Mouse (Mus musculus) liver, embryonic 14 days (tissue): Measurements from ENCODE around the gene Rnasek. TPM values are rescaled to one million over a fixed set of nuclear protein-coding genes. Genes with fewer than 3 reads are reported as not detected.

Experiments used
- polyA plus RNA-seq: library from polyadenylated mRNA; depleted of rRNA; stranded (reverse); fragments of >200 nt; gene quantifications from 2 replicates; pipeline ENCODE4 v1.2.3, GENCODE M21; 2012; rRNA removed

The Rnasek gene
- polyA plus RNA-seq: 26.1 and 36.4 TPM in 2 replicates

DNA sequence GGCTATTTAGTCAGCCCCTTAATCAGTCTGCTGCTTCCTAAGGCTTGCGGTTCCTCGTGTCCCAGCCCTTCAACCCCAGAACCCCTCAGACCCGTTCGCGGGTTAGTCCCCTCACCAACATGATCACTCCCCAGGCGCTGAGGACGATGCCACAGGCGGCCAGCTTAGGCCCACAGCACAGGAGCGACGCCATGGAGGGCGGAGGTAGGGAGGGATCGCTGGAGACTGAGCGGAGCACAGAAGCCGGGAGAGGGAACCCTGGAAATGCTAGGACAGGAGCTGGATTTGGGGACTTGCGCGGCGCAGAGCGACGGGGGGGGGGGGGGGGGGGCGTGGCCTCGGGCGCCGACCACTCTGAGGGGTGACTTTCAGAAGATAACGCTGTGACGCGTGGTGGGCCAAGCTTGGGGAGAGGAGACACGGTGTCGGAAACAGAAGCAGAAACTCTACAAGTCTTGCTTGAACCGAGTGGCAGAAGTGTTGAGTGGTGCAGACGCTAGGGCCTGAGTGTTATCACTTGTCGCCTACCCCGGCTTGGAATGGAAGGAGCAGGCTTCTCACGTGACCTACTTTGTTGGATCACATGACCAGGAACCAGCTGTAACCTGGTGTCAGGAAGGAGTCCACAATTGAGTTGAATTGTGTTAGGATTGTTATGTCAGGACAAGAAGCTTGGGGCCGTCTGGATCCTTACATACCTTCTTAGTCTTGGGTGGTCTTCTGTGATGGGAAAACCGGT is at the start of gene Rnasek, which contains the start of gene Gm21988:
Rnasek (minus strand) TSS at position 302 of the 739 bp plus-strand sequence.
Gm21988 (minus strand) TSS at position 290 of the 739 bp plus-strand sequence.

DNA sequence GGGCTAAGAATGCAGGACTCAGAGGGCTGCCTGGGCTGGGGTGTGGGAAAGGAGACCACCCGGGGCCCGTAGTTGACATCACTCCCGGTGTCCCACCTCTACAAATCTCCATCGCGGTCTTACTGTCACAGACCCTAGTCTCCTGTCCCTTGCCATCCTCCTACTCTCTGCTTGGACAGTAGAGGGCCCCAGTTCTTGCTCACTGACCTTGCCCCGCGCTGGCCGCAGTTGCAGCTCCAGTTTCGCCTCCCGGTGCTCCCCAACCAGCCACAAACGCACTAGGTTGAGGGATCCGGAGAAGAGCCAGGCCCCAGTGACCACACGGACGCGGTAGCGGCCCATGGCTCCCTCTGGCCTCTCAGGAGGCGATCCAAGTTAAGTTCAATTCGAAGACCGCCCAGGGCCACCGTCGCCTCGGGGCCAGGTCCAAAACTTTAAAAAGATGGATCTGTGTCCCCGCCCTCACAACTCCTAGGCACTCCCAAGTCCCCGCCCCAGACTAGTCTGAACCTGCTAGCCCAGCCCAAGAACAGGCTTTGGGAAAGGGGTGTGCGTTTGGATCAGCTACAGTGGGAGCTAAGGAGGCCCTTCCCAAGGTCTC is 15.4 kb upstream of the Rnasek start, which contains the start of gene Alox12:
Alox12 (minus strand) TSS at position 423 of the 601 bp plus-strand sequence.

GRCm38 (mm10) chr11:70237457-70238167 is 2.0 kb downstream of the Rnasek start, which contains the start of gene 0610010K14Rik:
TSS of gene 0610010K14Rik (minus strand) at chr11:70237914.

DNA sequence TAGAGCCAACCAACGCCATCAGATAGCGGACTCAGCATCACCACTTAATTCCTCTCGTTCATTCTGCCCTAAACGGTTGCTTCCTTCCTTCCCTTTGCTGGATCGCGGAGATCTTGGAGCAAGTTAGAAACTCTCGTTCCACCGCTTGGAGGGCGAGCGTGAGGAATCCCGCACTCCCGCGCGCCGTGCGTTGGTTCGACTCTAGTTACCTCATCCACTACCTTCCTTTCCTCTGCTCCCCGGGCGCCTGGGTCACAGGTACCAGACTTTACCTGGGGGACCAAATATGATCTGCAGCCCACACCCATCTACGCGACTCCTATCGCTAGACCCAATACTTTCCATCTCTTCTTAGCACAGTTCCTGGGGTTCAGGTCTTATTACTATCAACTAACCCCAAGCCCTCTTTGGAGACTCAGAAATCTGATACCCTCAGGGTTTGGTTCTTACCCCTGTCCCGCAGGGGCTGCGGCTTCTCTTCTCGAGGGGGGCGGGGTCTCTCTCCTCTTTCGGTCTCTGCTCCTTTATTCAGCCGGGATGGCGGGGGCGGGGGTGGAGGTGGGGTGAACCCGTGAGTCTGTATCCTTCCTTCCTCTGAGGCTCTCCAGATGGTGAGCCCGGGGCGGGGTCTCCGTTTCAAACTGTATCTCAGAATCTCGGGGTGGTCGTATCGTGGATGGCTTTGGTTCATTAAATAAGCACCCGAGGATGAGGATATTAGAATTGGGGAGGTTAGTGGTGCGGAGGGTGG is 10.2 kb downstream of the Rnasek start, which contains the start of gene Bcl6b:
Bcl6b (minus strand) TSS at position 539 of the 751 bp plus-strand sequence.

DNA sequence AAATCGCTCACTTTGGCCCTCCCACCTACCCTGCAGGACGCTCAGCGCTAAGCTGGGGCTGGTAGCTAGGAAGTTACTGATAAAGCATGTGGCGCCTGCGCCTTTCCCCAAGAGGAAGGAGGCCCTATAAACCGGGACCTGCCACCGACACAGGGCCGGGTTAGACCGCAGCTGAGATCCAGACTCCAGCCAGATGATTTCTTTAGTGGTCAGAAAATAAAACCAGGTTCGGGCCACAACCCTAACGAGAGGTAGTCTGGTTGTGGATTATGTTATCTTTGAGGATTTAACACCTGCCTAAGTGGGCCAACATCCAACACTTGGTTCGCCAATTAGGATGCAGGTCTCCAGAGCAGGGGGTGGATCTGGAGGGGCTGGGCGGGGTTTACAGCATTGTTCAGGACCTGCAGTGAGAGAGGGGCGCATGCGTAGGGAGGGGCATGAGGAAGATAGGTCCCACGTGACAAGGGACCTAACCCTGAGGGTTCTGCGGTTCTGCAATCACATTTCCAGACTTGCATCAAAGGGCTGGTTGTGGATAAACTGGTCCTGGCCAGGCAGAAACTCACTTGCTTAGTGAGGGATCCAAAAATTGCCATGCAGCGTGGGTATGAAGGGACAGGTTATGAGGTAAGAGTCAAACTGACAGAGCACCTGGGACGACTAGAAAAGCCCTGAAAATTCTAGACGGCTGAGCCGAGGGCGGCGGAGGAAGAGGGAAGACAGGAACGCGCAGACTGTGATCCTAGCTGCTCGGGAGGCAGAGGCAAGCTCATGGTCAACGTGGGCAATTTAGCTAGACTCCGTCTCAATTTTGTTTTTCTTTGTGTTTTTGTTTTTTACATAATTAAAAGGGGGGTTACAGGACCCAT is 18.7 kb downstream of the Rnasek start, which contains the start of gene Slc16a13:
Slc16a13 (minus strand) TSS at position 334 of the 872 bp plus-strand sequence.

DNA sequence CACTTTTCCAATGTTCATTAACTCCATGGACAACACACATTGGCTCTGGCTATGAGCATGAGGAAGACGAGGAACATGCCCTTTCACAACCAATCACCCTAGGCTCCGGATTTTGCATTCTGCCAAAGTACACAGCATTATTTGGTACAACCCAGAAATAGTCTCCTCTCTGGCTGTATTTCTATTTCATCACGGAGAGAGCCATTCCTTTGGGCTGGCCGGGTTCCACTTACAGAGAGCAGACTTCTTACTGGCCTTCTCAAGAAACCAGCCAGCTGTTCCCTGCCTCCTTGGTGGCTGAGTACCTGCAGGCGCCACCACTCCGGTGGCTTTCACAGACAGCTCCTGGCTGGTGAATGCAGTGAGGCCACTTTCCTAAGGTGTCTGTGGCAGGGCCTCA is 27.2 kb downstream of the Rnasek start, which contains the start of gene Slc16a11:
Slc16a11 (plus strand) TSS at position 330 of the 400 bp plus-strand sequence.

Other genes starting within 250 kb of the Rnasek start
- 131 and 138 TPM in 2 replicates for gene Gabarap, start 248.7 kb downstream of the Rnasek start, polyA plus RNA-seq
- gene Phf23, start 244.1 kb downstream of the Rnasek start, polyA plus RNA-seq: 16.3 and 17.2 TPM in 2 replicates
- 3.2 and 4.6 TPM in 2 replicates for gene Dvl2, start 239.2 kb downstream of the Rnasek start, polyA plus RNA-seq
- gene Acadvl, start 224.4 kb downstream of the Rnasek start, polyA plus RNA-seq: 38.0 and 43.1 TPM in 2 replicates
- 2.0 TPM in 2 replicates for gene Dlg4, start 222.9 kb downstream of the Rnasek start, polyA plus RNA-seq
- gene Asgr1, start 185.8 kb downstream of the Rnasek start, polyA plus RNA-seq: 1.9 and 2.0 TPM in 2 replicates
- 9.6 and 12.5 TPM in 2 replicates for gene Asgr2, start 147.2 kb downstream of the Rnasek start, polyA plus RNA-seq
- 1.5 and 1.9 TPM in 2 replicates for gene Mgl2, start 109.5 kb downstream of the Rnasek start, polyA plus RNA-seq
- 0.20 and 0.33 TPM in 2 replicates for gene Clec10a, start 83.6 kb downstream of the Rnasek start, polyA plus RNA-seq
- 0.60 and 0.68 TPM in 2 replicates for gene Slc16a11, start 27.1 kb downstream of the Rnasek start, polyA plus RNA-seq
- 2.8 and 3.8 TPM in 2 replicates for gene Slc16a13, start 18.8 kb downstream of the Rnasek start, polyA plus RNA-seq
- 1.5 TPM in 2 replicates for gene Bcl6b, start 10.0 kb downstream of the Rnasek start, polyA plus RNA-seq
- 58.8 and 61.0 TPM in 2 replicates for gene 0610010K14Rik, start 1.9 kb downstream of the Rnasek start, polyA plus RNA-seq
- gene Gm21988, start within 50 bp of the Rnasek start, polyA plus RNA-seq: 4.6 and 4.7 TPM in 2 replicates
- 10.1 and 11.5 TPM in 2 replicates for gene Alox12, start 15.5 kb upstream of the Rnasek start, polyA plus RNA-seq
- 0.06 and 0.07 TPM in 2 replicates for gene Alox12e, start 82.8 kb upstream of the Rnasek start, polyA plus RNA-seq
- gene Alox15, start 112.2 kb upstream of the Rnasek start, polyA plus RNA-seq: 0.78 and 0.97 TPM in 2 replicates
- gene Pelp1, start 170.2 kb upstream of the Rnasek start, polyA plus RNA-seq: 9.3 and 10.8 TPM in 2 replicates
- 16.2 and 19.8 TPM in 2 replicates for gene Arrb2, start 192.8 kb upstream of the Rnasek start, polyA plus RNA-seq
- 13.8 and 13.9 TPM in 2 replicates for gene Med11, start 212.1 kb upstream of the Rnasek start, polyA plus RNA-seq
- gene Zmynd15, start 219.6 kb upstream of the Rnasek start, polyA plus RNA-seq: 0.29 and 0.30 TPM in 2 replicates
- 0.85 and 1.2 TPM in 2 replicates for gene Cxcl16, start 220.1 kb upstream of the Rnasek start, polyA plus RNA-seq